Mouse (Mus musculus) spleen, postnatal 36 days (tissue): ENCODE data around the gene Pms1.
"Not testable (repeated sequence)": the region's sequence is repeated elsewhere in the genome, so short reads cannot be mapped to it uniquely, and the experiment has no call there.

Source experiments
- DNase-seq, 2 experiments: peaks; one replicate each; pipeline ENCODE4 v3.0.0; 2022; ENCODE audit warnings: low spot score in 2 of 2, mixed read lengths in 1 of 2

Gene Pms1

DNA sequence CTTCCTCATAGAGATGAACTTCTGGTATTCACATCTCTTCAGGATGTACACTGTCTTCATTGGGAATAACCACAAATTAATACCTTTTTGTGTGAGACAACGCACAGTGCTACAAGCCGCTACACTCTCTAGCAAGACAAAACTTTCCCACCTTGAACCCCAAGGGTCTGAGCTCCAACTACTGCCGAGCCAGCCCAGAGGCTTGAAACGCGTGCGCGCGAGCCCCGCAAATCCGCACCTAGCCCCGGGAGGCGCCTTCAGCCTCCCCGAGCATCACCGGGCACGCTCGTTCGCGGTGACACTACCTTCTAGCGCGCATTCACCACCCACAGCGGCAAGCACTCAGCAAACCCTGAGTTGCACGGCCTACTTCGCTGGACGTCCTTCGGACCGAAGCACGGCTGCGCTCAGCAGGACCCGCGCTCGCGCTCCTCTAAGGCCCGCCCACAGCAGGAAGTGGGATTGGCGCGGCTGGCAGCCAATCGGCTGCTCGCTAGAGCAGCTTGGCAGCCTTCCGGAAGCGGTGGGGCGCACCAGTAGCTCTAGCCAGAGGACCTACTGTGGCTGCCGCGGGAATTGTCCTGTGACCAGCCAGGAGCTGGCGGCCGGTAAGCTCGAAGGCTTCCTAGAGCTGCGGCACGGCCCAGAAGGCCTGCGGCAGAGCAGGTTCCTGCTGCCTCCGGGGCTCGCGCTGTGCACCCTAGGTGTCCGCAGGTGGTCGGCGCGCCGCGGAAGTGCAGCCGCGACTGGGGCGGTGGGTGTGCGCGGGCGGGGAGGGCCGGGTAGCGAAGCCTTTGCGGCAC, at the start of gene Pms1, which contains the start of the genes Ormdl1 and Gm28778:
Pms1 (minus strand) TSS at position 438 of the 803 bp plus-strand sequence.
Ormdl1 (plus strand) TSS at position 515 of the 803 bp plus-strand sequence.
Gm28778 (plus strand) TSS at position 531 of the 803 bp plus-strand sequence.
- peak; percentile 92 to 93 for DNase-seq

DNA sequence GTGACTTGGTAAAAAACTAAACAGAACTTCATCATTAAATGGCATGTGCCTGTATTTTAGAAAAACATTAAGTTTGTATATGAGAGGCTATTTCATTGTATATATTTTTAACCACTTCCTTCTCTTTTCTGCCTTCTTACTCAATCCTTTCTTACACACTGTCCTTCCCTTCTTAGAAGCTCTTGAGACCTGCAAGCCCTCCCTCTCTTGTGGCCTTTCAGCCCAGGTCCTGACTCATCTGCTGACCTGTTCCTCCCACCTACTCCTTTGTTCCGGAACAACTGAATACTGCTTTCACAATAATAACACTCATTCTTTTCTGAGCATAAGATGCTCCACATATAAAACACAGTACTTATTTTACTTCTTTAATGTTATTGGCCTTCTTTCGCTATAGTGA, 44.3 kb upstream of the Pms1 start:
- DNase-seq = no peak

- not testable (repeated sequence) for DNase-seq
These were observed 40.6 kb upstream of the Pms1 start for GRCm38 (mm10) chr1:53337403-53337802.

- no peak for DNase-seq
These were observed 38.6 kb upstream of the Pms1 start for GRCm38 (mm10) chr1:53335465-53335864.

GRCm38 (mm10) chr1:53333527-53333926, 36.7 kb upstream of the Pms1 start:
- not testable (repeated sequence) for DNase-seq

- DNase-seq = no peak
These were observed 28.1 kb upstream of the Pms1 start for GRCm38 (mm10) chr1:53324827-53325494.

GRCm38 (mm10) chr1:53324277-53324676, 27.5 kb upstream of the Pms1 start:
- DNase-seq = no peak

GRCm38 (mm10) chr1:53323254-53323653, 26.4 kb upstream of the Pms1 start:
- no peak for DNase-seq

DNA sequence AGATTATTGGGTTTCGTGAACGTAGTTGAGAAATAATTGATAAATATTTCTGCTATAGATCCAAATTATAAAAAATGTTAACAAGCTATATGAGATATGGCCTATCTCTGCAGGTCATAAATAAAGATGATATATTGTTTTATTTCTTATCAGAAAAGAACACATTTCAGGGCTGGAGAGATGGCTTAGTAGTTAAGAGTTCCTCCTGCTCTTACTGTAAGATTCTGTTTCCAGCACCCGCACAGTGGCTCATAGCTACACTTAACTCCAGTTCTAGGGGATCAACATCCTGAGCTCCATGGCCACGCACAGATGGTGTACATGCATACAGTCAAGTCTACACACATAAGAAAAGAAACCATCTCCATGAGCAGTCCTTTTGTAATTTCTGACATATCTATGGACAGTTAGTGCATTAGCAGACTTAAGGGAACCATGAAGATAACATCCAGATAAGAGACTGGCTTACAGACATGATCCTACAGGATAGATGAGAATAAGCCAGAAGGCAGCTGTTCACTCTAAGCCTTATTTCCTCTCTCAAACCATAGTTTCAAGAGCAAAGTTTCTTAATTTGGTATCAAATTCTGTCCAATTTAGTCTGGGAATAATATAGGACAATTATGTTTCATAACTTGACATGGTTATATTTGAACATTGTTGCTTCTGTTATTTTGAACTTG, 25.0 kb upstream of the Pms1 start:
- DNase-seq = no peak

DNA sequence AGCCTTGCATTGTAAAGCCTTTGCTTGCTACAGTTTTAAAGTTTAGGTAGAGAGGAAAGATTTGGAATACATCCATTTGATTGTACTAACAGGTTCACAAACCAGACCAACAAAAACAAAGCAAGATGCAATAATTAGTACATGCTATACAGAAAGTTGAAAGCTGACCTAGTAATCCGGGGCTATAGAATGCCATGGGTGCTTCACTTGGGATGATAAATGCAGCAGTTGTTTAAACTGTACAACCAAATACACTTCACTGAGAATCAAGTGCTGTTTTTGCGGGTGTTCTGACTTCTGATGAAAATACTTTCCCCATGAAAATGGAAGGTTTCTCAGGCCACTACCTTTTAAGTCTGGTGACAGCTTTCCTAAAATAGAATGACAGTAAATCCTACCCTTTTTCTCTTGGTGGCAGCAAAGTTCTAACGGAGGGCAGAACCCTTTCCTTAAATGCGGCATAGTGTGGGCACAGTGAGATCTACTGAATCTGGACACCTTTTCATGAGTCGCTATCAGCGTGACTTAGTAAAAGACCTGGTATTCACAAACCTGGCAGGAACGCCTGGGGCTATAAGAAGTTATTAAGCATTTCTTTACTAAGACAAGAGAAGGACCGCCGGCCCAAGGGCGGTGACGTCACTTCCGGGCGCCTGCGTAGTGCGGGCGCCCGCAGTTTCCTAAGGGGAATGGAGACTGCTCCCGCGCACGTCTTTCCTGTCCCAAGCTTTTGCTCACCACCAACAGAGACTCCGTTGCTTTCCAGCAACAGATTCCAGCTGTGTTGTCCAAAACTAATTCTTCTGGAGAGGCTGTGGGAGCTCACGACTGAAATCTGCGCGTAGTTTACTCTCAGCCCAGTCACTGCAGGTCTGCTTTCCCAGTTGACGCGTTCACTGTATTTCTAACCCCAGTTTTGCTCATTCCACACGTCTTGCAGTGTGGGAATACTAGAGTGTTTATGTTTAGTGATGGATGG, 16.5 kb upstream of the Pms1 start, which contains the start of gene Osgepl1:
Osgepl1 (plus strand) TSS at position 636 of the 979 bp plus-strand sequence.
- peak; percentile 75 to 80 for DNase-seq

GRCm38 (mm10) chr1:53300506-53300905, 3.7 kb upstream of the Pms1 start:
- no peak for DNase-seq

GRCm38 (mm10) chr1:53291197-53291596, 5.6 kb downstream of the Pms1 start:
- no peak for DNase-seq

GRCm38 (mm10) chr1:53272646-53273045, 24.2 kb downstream of the Pms1 start:
- DNase-seq = no peak

- no peak for DNase-seq
These were observed 26.9 kb downstream of the Pms1 start for GRCm38 (mm10) chr1:53269901-53270300.

DNA sequence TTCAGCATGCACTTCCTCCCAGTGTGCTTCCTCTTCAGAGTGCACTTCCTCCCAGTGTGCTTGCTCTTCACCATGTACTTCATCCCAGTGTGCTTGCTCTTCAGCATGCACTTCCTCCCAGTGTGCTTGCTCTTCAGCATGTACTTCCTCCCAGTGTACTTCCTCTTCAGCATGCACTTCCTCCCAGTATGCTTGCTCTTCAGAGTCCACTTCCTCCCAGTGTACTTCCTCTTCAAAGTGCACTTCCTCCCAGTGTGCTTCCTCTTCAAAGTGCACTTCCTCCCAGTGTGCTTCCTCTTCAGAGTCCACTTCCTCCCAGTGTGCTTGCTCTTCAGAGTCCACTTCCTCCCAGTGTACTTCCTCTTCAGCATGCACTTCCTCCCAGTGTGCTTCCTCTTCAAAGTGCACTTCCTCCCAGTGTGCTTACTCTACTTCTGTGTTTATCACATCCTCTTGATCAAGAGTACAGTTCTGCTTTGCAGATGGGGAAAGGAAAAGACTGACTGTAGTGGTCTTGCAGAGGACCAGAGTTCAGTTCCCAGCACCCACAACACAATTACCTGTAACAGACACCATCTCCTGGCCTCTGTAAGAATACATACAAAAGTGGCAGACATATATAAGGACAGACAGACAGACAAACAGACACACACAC, 31.7 kb downstream of the Pms1 start:
- DNase-seq = not testable (repeated sequence)

DNA sequence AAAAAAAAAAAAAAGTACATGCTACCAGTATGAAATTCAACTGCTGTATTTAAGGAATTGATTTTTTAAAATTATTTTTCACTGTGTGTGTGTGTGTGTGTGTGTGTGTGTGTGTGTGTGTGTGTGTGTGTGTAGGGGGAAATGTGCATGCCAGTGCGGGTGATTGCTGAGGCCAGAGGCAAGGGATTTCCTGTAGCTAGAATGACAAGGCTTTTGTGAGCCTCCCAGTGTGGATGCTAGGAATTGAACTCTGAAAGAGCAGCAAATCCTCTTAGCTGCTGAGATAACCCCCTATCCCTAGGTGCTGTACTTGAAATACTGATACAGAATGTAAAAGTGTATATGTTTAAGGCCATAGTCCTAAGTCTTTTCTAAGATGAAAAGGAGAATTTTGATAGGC, 70.8 kb downstream of the Pms1 start:
- DNase-seq = no peak

- no peak for DNase-seq
These were observed 71.2 kb downstream of the Pms1 start for GRCm38 (mm10) chr1:53225616-53226015.

GRCm38 (mm10) chr1:53224775-53225174, 72.0 kb downstream of the Pms1 start:
- DNase-seq = no peak

DNA sequence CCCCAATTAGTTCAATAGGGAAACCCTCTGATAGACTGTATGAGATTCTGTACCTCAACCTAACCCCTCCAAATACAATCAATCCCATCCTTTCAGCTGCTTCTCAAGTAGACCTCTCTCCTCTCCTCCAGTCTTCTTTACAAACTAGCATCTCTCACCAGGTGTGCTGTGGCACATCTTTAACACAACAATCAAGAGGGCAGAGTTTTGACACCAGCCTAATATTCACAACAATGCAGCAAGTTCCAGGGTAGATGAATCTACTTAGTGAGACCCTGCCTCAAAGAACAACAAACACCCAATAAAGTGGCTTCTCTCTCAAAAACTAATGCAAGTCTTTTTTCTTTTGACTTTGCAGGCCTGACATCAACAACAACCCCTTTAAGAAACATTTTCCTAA, 86.7 kb downstream of the Pms1 start:
- no peak for DNase-seq

DNA sequence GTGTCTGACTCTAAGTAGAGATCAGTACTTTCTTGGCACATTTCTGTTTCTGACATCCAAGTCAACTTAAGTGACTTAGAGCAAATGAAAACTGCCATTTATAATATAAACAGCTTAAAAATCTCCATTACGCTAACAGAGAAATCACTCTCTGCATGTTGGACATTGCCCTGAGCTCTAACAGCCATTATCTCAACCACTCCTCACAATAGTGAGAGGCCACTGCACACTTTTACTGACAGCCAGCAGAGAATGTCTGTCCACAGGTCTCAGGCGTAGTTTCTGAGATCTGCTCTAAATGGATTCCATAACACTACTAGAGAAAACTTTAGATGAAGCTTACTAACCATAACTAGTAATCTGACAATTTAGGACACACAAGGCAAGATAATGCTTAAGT, 92.9 kb downstream of the Pms1 start:
- DNase-seq = no peak
